Mouse (Mus musculus) liver, postnatal 0 days (tissue): Measurements from ENCODE around the gene Ttc9b.

Experiments
- CTCF ChIP-seq: sonication (generic); IDR thresholded peaks from 2 replicates; pipeline ENCODE4 v1.5.1; 2016; ENCODE audit warnings: antibody characterized with exemption, low read depth
- EP300 ChIP-seq: IDR thresholded peaks from 2 replicates; pipeline ENCODE4 v1.6.1; 2016; ENCODE audit warnings: antibody characterized with exemption, low read depth, mild to moderate bottlenecking

- no peak for TF ChIP-seq EP300
- no peak for TF ChIP-seq CTCF
Observed at GRCm38 (mm10) chr7:27696711-27697110, 43.0 kb downstream of the Ttc9b start.
